ENCODE assay signal across 8 mouse cellular contexts in the genomic region with DNA sequence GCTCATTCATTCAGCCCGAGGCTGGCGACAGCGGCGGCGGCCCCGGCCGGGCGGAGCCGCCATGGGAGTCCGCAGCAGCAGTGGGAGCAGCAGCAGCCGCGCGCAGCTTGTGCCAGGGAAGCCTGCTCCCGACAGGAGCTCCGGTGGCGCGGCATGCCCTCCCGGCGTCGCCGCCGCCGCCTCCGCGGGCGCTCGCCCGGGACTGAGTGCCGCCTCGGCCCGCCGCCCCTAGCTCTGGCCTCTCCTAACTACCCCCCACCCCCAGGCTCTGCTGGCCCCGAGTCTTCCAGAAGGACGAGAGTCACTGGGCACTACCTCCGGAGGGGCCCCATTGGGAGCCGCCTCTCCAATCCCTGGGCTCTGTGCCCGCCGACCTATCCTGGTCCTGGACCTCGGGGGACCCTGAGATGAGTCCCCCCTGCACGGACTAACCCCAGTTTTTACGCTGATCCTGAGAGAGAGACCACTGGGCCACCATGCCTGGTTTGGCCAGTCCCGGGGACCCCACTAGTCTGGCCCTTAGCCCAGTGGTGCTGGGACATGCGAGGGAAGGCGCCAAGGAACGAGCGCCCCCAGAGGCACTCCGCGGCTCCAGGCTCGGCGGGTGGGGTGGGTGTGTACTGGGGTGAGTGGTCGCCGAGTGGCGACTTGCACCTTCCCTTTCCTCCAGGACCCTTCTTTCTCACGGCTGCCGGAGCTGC.
A peak's percentile ranks its signal among the peaks of the same experiment; 100 is the strongest.
DNase-seq lines count a peak whose midpoint lies in the region; ATAC-seq and TF ChIP-seq lines count a peak whose summit lies in the region.

No protein-coding gene starts in this region.

- H3K4me1 ChIP-seq in brown adipose tissue, adult 24 weeks (ENCODE audit: control insufficient read depth, insufficient read depth, insufficient read length, low read length): peaks cover 2% of the 10 kb centered on the region; the same call in 1 of the 2 replicates
- peaks cover 3% of the 10 kb centered on the region; the same call in 1 of the 2 replicates for H3K4me1 ChIP-seq in forebrain, embryonic 11.5 days (replicated peaks; ENCODE audit: control insufficient read depth, insufficient read depth, low read length)
- peaks cover 8% of the 10 kb centered on the region; the same call in 1 of the 2 replicates for H3K4me1 ChIP-seq in hindbrain, postnatal 0 days (ENCODE audit: insufficient read depth, low read length)
- H3K4me1 ChIP-seq in limb, embryonic 11.5 days (ENCODE audit: control insufficient read depth, insufficient read depth, low read length): peaks cover 19% of the 10 kb centered on the region

- H3K9ac ChIP-seq in forebrain, embryonic 11.5 days (ENCODE audit: low read length): peak overlapping the region; percentile 57
- peak overlapping the region; percentile 76 for H3K9ac ChIP-seq in hindbrain, postnatal 0 days (replicated peaks; ENCODE audit: low read length)
- peak overlapping the region; percentile 37; the same call in 1 of the 2 replicates for H3K9ac ChIP-seq in limb, embryonic 11.5 days (ENCODE audit: low read length)

- peak; percentile 13 for DNase-seq in gastrocnemius, postnatal 10 days
- DNase-seq in gastrocnemius, adult 8-10 months (ENCODE audit: low spot score in 2 of 2): no peak
- peak; percentile 83 for DNase-seq in forebrain, embryonic 11.5 days (ENCODE audit: low spot score)
- DNase-seq in hindbrain, postnatal 0 days (ENCODE audit: low spot score): peak; percentile 86
- peak; percentile 76 for DNase-seq in limb, embryonic 11.5 days (ENCODE audit: low spot score)

- ATAC-seq in forebrain, embryonic 11.5 days (replicated peaks; ENCODE audit: low FRiP score): peak; percentile 79
- peak; percentile 81 for ATAC-seq in hindbrain, postnatal 0 days
- peak; percentile 44; the same call in 1 of the 2 replicates for ATAC-seq in limb, embryonic 11.5 days (ENCODE audit: insufficient number of reproducible peaks, low FRiP score, low TSS enrichment, low read depth)
- 0 out of 2 replicates have a peak, but pooled peaks have one; percentile 19 for ATAC-seq in neutrophil, adult 5-6 weeks (ENCODE audit: extremely low read depth, insufficient number of reproducible peaks, low FRiP score, poor library complexity, severe bottlenecking)
- ATAC-seq in megakaryocyte progenitor cell, adult 5-6 weeks (replicated peaks; ENCODE audit: poor library complexity): no peak

- H3K4me3 ChIP-seq in brown adipose tissue, adult 24 weeks (ENCODE audit: insufficient read depth, low read depth, low read length): peak overlapping the region; percentile 14; the same call in 1 of the 2 replicates
- H3K4me3 ChIP-seq in forebrain, embryonic 11.5 days (ENCODE audit: low read depth, low read length): peak overlapping the region; percentile 50
- H3K4me3 ChIP-seq in hindbrain, postnatal 0 days (ENCODE audit: low read length): peak overlapping the region; percentile 65
- H3K4me3 ChIP-seq in limb, embryonic 11.5 days (ENCODE audit: low read depth, low read length): peak overlapping the region; percentile 36

- H3K27me3 ChIP-seq in forebrain, embryonic 11.5 days (ENCODE audit: control insufficient read depth, insufficient read depth, low read length): peaks cover 12% of the 10 kb centered on the region
- 0 out of 2 replicates have a peak, but pooled peaks cover 10% of the 10 kb centered on the region for H3K27me3 ChIP-seq in hindbrain, postnatal 0 days (ENCODE audit: insufficient read depth, low read length)
- H3K27me3 ChIP-seq in limb, embryonic 11.5 days (ENCODE audit: control insufficient read depth, insufficient read depth, low read length): peaks cover 32% of the 10 kb centered on the region

- TF ChIP-seq CTCF in hindbrain, postnatal 0 days (IDR thresholded peaks at IDR 0.05; ENCODE audit: low read depth): peak; percentile 71

- peak overlapping the region; percentile 96 for H3K4me2 ChIP-seq in forebrain, embryonic 11.5 days (ENCODE audit: low read depth, low read length, severe bottlenecking)
- peak overlapping the region; percentile 94 for H3K4me2 ChIP-seq in hindbrain, postnatal 0 days (ENCODE audit: low read depth, low read length)
- peak overlapping the region; percentile 92 for H3K4me2 ChIP-seq in limb, embryonic 11.5 days (ENCODE audit: low read depth, severe bottlenecking)

- H3K27ac ChIP-seq in brown adipose tissue, adult 24 weeks (replicated peaks; ENCODE audit: low read depth, low read length): no peak overlapping the region
- H3K27ac ChIP-seq in forebrain, embryonic 11.5 days (ENCODE audit: low read depth, low read length): no peak overlapping the region
- peak overlapping the region; percentile 76 for H3K27ac ChIP-seq in hindbrain, postnatal 0 days
- H3K27ac ChIP-seq in limb, embryonic 11.5 days (replicated peaks; ENCODE audit: low read depth, low read length): no peak overlapping the region

- under 1% methylated on average over 55 of the region's 55 CpGs for WGBS in forebrain, embryonic 11.5 days
- WGBS in hindbrain, postnatal 0 days: under 1% methylated on average over 52 of the region's 55 CpGs
- WGBS in limb, embryonic 11.5 days: under 1% methylated on average over 29 of the region's 55 CpGs

- no peaks in the 10 kb centered on the region for H3K9me3 ChIP-seq in forebrain, embryonic 11.5 days (ENCODE audit: control insufficient read depth, low read length)
- H3K9me3 ChIP-seq in hindbrain, postnatal 0 days (ENCODE audit: low read length): no peaks in the 10 kb centered on the region
- no peaks in the 10 kb centered on the region for H3K9me3 ChIP-seq in limb, embryonic 11.5 days (ENCODE audit: control insufficient read depth, low read length)

- no peaks in the 10 kb centered on the region for H3K36me3 ChIP-seq in forebrain, embryonic 11.5 days (ENCODE audit: control insufficient read depth, insufficient read depth, low read length)
- no peaks in the 10 kb centered on the region for H3K36me3 ChIP-seq in hindbrain, postnatal 0 days (ENCODE audit: insufficient read depth, low read length)
- H3K36me3 ChIP-seq in limb, embryonic 11.5 days (ENCODE audit: control insufficient read depth, insufficient read depth, low read length): no peaks in the 10 kb centered on the region

Comparison
In these comparisons a context has a peak if more than half of its experiments do, and no peak if none do; other contexts are left out.
1. DNase-seq: peak in gastrocnemius, postnatal 10 days (single experiment), forebrain, embryonic 11.5 days (single experiment), hindbrain, postnatal 0 days (single experiment) and limb, embryonic 11.5 days (single experiment); none in gastrocnemius, adult 8-10 months (0 of 2).
2. H3K4me3 ChIP-seq: peak in every context shown above with its lines; median percentile 65 in hindbrain, postnatal 0 days; 50 in forebrain, embryonic 11.5 days; 36 in limb, embryonic 11.5 days; 14 in brown adipose tissue, adult 24 weeks.
3. Peak in every context shown above with its lines, with median percentiles within 50 percentile points of each other: H3K4me2 ChIP-seq and H3K9ac ChIP-seq.